Mouse (Mus musculus): ENCODE measurements at regions not wholly inside any gene's neighbourhood (a gene's known extent, or its start where the extent isn't known, plus 50 kb on each side); places are given as distances from the start of the nearest gene placed in this dataset.

- no peaks in the 10 kb centered on the region for H3K36me3 ChIP-seq (ENCODE audit: control insufficient read depth, insufficient read depth, low read length)
- H3K27ac ChIP-seq (ENCODE audit: low read length), result no peak overlapping the region
- no peak for ATAC-seq (ENCODE audit: insufficient number of reproducible peaks, insufficient read depth, low FRiP score, low read depth)
- no peak overlapping the region for H3K4me3 ChIP-seq (ENCODE audit: low read depth, low read length)
- no peak overlapping the region for H3K4me2 ChIP-seq (replicated peaks; ENCODE audit: low read depth, low read length)
- H3K9me3 ChIP-seq (ENCODE audit: control insufficient read depth, low read depth, low read length), result no peaks in the 10 kb centered on the region
- WGBS, result 72% methylated on average over 1 of the region's 1 CpGs
- H3K27me3 ChIP-seq (ENCODE audit: control insufficient read depth, insufficient read depth, low read length), result no peaks in the 10 kb centered on the region
- H3K9ac ChIP-seq (replicated peaks; ENCODE audit: low read depth, low read length), result no peak overlapping the region
- H3K4me1 ChIP-seq (ENCODE audit: control insufficient read depth, insufficient read depth, low read length), result no peaks in the 10 kb centered on the region
These were observed 505.4 kb upstream of the Vstm2b start for GRCm38 (mm10) chr7:40392699-40393098.

- Histone ChIP-seq H3K4me3 (ENCODE audit: low read depth, low read length) (no peak overlapping the region), H3K4me1 (ENCODE audit: control insufficient read depth, insufficient read depth, low read length) (no peaks in the 10 kb centered on the region)
- 69% methylated on average over 5 of the region's 5 CpGs for WGBS
These were observed 499.9 kb upstream of the Vstm2b start for GRCm38 (mm10) chr7:40398266-40398665.

GRCm38 (mm10) chr7:40419332-40419731 lies 478.8 kb upstream of the Vstm2b start:
- no peak for ATAC-seq (ENCODE audit: insufficient number of reproducible peaks, insufficient read depth, low FRiP score, low read depth)
- no peak overlapping the region for H3K4me3 ChIP-seq (ENCODE audit: low read depth, low read length)
- H3K27me3 ChIP-seq (ENCODE audit: control insufficient read depth, insufficient read depth, low read length), result no peaks in the 10 kb centered on the region
- no peak overlapping the region for H3K27ac ChIP-seq (ENCODE audit: low read length)
- H3K36me3 ChIP-seq (ENCODE audit: control insufficient read depth, insufficient read depth, low read length), result no peaks in the 10 kb centered on the region
- 70% methylated on average over 2 of the region's 2 CpGs for WGBS
- no peak overlapping the region for H3K4me2 ChIP-seq (replicated peaks; ENCODE audit: low read depth, low read length)
- no peak overlapping the region for H3K9ac ChIP-seq (replicated peaks; ENCODE audit: low read depth, low read length)
- H3K4me1 ChIP-seq (ENCODE audit: control insufficient read depth, insufficient read depth, low read length), result no peaks in the 10 kb centered on the region
- no peaks in the 10 kb centered on the region for H3K9me3 ChIP-seq (ENCODE audit: control insufficient read depth, low read depth, low read length)

More at GRCm38 (mm10) chr7:40398266-40398665, 499.9 kb upstream of the Vstm2b start:
- Histone ChIP-seq H3K4me2 (replicated peaks; ENCODE audit: low read depth, low read length) (no peak overlapping the region), H3K27ac (ENCODE audit: low read length) (no peak overlapping the region), H3K27me3 (ENCODE audit: control insufficient read depth, insufficient read depth, low read length) (no peaks in the 10 kb centered on the region), H3K9me3 (ENCODE audit: control insufficient read depth, low read depth, low read length) (no peaks in the 10 kb centered on the region), H3K9ac (replicated peaks; ENCODE audit: low read depth, low read length) (no peak overlapping the region), H3K36me3 (ENCODE audit: control insufficient read depth, insufficient read depth, low read length) (no peaks in the 10 kb centered on the region)
- no peak for ATAC-seq (ENCODE audit: insufficient number of reproducible peaks, insufficient read depth, low FRiP score, low read depth)

- Histone ChIP-seq H3K27ac (ENCODE audit: low read length) (no peak overlapping the region), H3K4me1 (ENCODE audit: control insufficient read depth, insufficient read depth, low read length) (no peaks in the 10 kb centered on the region)
- WGBS, result 74% methylated on average over 4 of the region's 4 CpGs
These were observed 476.0 kb upstream of the Vstm2b start for GRCm38 (mm10) chr7:40422125-40422524.

GRCm38 (mm10) chr7:40429416-40429815 lies 468.7 kb upstream of the Vstm2b start:
- no peak overlapping the region for H3K27ac ChIP-seq (ENCODE audit: low read length)
- no peaks in the 10 kb centered on the region for H3K27me3 ChIP-seq (ENCODE audit: control insufficient read depth, insufficient read depth, low read length)
- H3K9ac ChIP-seq (replicated peaks; ENCODE audit: low read depth, low read length), result no peak overlapping the region
- no peaks in the 10 kb centered on the region for H3K4me1 ChIP-seq (ENCODE audit: control insufficient read depth, insufficient read depth, low read length)
- no peak for ATAC-seq (ENCODE audit: insufficient number of reproducible peaks, insufficient read depth, low FRiP score, low read depth)
- H3K36me3 ChIP-seq (ENCODE audit: control insufficient read depth, insufficient read depth, low read length), result no peaks in the 10 kb centered on the region
- no peak overlapping the region for H3K4me3 ChIP-seq (ENCODE audit: low read depth, low read length)
- no peaks in the 10 kb centered on the region for H3K9me3 ChIP-seq (ENCODE audit: control insufficient read depth, low read depth, low read length)
- 84% methylated on average over 2 of the region's 2 CpGs for WGBS
- H3K4me2 ChIP-seq (replicated peaks; ENCODE audit: low read depth, low read length), result no peak overlapping the region

More at GRCm38 (mm10) chr7:40422125-40422524, 476.0 kb upstream of the Vstm2b start:
- Histone ChIP-seq H3K4me3 (ENCODE audit: low read depth, low read length) (no peak overlapping the region), H3K9me3 (ENCODE audit: control insufficient read depth, low read depth, low read length) (no peaks in the 10 kb centered on the region), H3K36me3 (ENCODE audit: control insufficient read depth, insufficient read depth, low read length) (no peaks in the 10 kb centered on the region), H3K9ac (replicated peaks; ENCODE audit: low read depth, low read length) (no peak overlapping the region), H3K27me3 (ENCODE audit: control insufficient read depth, insufficient read depth, low read length) (no peaks in the 10 kb centered on the region), H3K4me2 (replicated peaks; ENCODE audit: low read depth, low read length) (no peak overlapping the region)
- ATAC-seq (ENCODE audit: insufficient number of reproducible peaks, insufficient read depth, low FRiP score, low read depth), result no peak

GRCm38 (mm10) chr7:40433906-40434305 lies 464.2 kb upstream of the Vstm2b start:
- Histone ChIP-seq H3K4me2 (replicated peaks; ENCODE audit: low read depth, low read length) (no peak overlapping the region), H3K4me3 (ENCODE audit: low read depth, low read length) (no peak overlapping the region), H3K27ac (ENCODE audit: low read length) (no peak overlapping the region), H3K36me3 (ENCODE audit: control insufficient read depth, insufficient read depth, low read length) (no peaks in the 10 kb centered on the region), H3K4me1 (ENCODE audit: control insufficient read depth, insufficient read depth, low read length) (no peaks in the 10 kb centered on the region), H3K27me3 (ENCODE audit: control insufficient read depth, insufficient read depth, low read length) (no peaks in the 10 kb centered on the region), H3K9ac (replicated peaks; ENCODE audit: low read depth, low read length) (no peak overlapping the region), H3K9me3 (ENCODE audit: control insufficient read depth, low read depth, low read length) (no peaks in the 10 kb centered on the region)
- no peak for ATAC-seq (ENCODE audit: insufficient number of reproducible peaks, insufficient read depth, low FRiP score, low read depth)
- WGBS, result 51% methylated on average over 2 of the region's 2 CpGs

GRCm38 (mm10) chr7:40441128-40441527 lies 457.0 kb upstream of the Vstm2b start:
- Histone ChIP-seq H3K36me3 (ENCODE audit: control insufficient read depth, insufficient read depth, low read length) (no peaks in the 10 kb centered on the region), H3K4me1 (ENCODE audit: control insufficient read depth, insufficient read depth, low read length) (no peaks in the 10 kb centered on the region), H3K9ac (replicated peaks; ENCODE audit: low read depth, low read length) (no peak overlapping the region), H3K4me3 (ENCODE audit: low read depth, low read length) (no peak overlapping the region), H3K27ac (ENCODE audit: low read length) (no peak overlapping the region), H3K9me3 (ENCODE audit: control insufficient read depth, low read depth, low read length) (no peaks in the 10 kb centered on the region), H3K4me2 (replicated peaks; ENCODE audit: low read depth, low read length) (no peak overlapping the region), H3K27me3 (ENCODE audit: control insufficient read depth, insufficient read depth, low read length) (no peaks in the 10 kb centered on the region)
- 76% methylated on average over 1 of the region's 1 CpGs for WGBS
- no peak for ATAC-seq (ENCODE audit: insufficient number of reproducible peaks, insufficient read depth, low FRiP score, low read depth)

- Histone ChIP-seq H3K36me3 (ENCODE audit: control insufficient read depth, insufficient read depth, low read length) (no peaks in the 10 kb centered on the region), H3K27me3 (ENCODE audit: control insufficient read depth, insufficient read depth, low read length) (no peaks in the 10 kb centered on the region), H3K4me1 (ENCODE audit: control insufficient read depth, insufficient read depth, low read length) (no peaks in the 10 kb centered on the region), H3K27ac (ENCODE audit: low read length) (no peak overlapping the region), H3K4me2 (replicated peaks; ENCODE audit: low read depth, low read length) (no peak overlapping the region), H3K9me3 (ENCODE audit: control insufficient read depth, low read depth, low read length) (no peaks in the 10 kb centered on the region), H3K4me3 (ENCODE audit: low read depth, low read length) (no peak overlapping the region), H3K9ac (replicated peaks; ENCODE audit: low read depth, low read length) (no peak overlapping the region)
- ATAC-seq (ENCODE audit: insufficient number of reproducible peaks, insufficient read depth, low FRiP score, low read depth), result no peak
- WGBS, result 80% methylated on average over 3 of the region's 3 CpGs
These were observed 456.3 kb upstream of the Vstm2b start for GRCm38 (mm10) chr7:40441786-40442185.

- no peak for ATAC-seq (ENCODE audit: insufficient number of reproducible peaks, insufficient read depth, low FRiP score, low read depth)
- H3K9me3 ChIP-seq (ENCODE audit: control insufficient read depth, low read depth, low read length), result no peaks in the 10 kb centered on the region
- 60% methylated on average over 5 of the region's 5 CpGs for WGBS
- no peak overlapping the region for H3K4me3 ChIP-seq (ENCODE audit: low read depth, low read length)
- H3K36me3 ChIP-seq (ENCODE audit: control insufficient read depth, insufficient read depth, low read length), result no peaks in the 10 kb centered on the region
- H3K27ac ChIP-seq (ENCODE audit: low read length), result no peak overlapping the region
- no peaks in the 10 kb centered on the region for H3K27me3 ChIP-seq (ENCODE audit: control insufficient read depth, insufficient read depth, low read length)
- no peak overlapping the region for H3K4me2 ChIP-seq (replicated peaks; ENCODE audit: low read depth, low read length)
- H3K9ac ChIP-seq (replicated peaks; ENCODE audit: low read depth, low read length), result no peak overlapping the region
- no peaks in the 10 kb centered on the region for H3K4me1 ChIP-seq (ENCODE audit: control insufficient read depth, insufficient read depth, low read length)
These were observed 431.7 kb upstream of the Vstm2b start for GRCm38 (mm10) chr7:40466382-40466781.
